Mouse (Mus musculus) hindbrain, embryonic 16.5 days (tissue): ENCODE results near the gene Rere. TPM values are rescaled to one million over a fixed set of nuclear protein-coding genes. Genes with fewer than 3 reads are reported as not detected.
"Not testable (repeated sequence)": the region's sequence is repeated elsewhere in the genome, so short reads cannot be mapped to it uniquely, and the experiment has no call there.

ENCODE experiments used
- ATAC-seq: fragments of 200-750 bp; cut with Nextera tagmentation; 2 replicates; pipeline ENCODE4 v1.8.0; 2017; ENCODE audit warnings: moderate TSS enrichment, moderate library complexity
- H3K27ac ChIP-seq: fragments of 300-500 bp; sonication (generic); 2 replicates; pipeline ENCODE4 v1.5.1; 2014; ENCODE audit warnings: low read depth, mild to moderate bottlenecking, control low read depth, low read length, moderate library complexity
- H3K27me3 ChIP-seq: fragments of 300-500 bp; sonication (generic); replicated peaks from 2 replicates; pipeline ENCODE4 v1.6.1; 2014; ENCODE audit warnings: low read length; ENCODE audit not compliant: control insufficient read depth, insufficient read depth
- H3K36me3 ChIP-seq: fragments of 300-500 bp; sonication (generic); 2 replicates; pipeline ENCODE4 v1.6.1; 2014; ENCODE audit warnings: mild to moderate bottlenecking, low read length, moderate library complexity, mixed read lengths; ENCODE audit not compliant: control insufficient read depth, insufficient read depth
- H3K4me1 ChIP-seq: fragments of 300-500 bp; sonication (generic); 2 replicates; pipeline ENCODE4 v1.6.1; 2014; ENCODE audit warnings: low read depth, low read length; ENCODE audit not compliant: control insufficient read depth, insufficient read depth
- H3K4me2 ChIP-seq: fragments of 300-500 bp; sonication (generic); 2 replicates; pipeline ENCODE4 v1.6.1; 2014; ENCODE audit warnings: mild to moderate bottlenecking, low read length, control low read depth, moderate library complexity
- H3K4me3 ChIP-seq: fragments of 300-500 bp; sonication (generic); 2 replicates; pipeline ENCODE4 v1.5.1; 2014; ENCODE audit warnings: mild to moderate bottlenecking, low read length, control low read depth, moderate library complexity
- H3K9ac ChIP-seq: fragments of 300-500 bp; sonication (generic); 2 replicates; pipeline ENCODE4 v1.6.1; 2014; ENCODE audit warnings: low read depth, mild to moderate bottlenecking, control low read depth, low read length, moderate library complexity
- H3K9me3 ChIP-seq: fragments of 300-500 bp; sonication (generic); 2 replicates; pipeline ENCODE4 v1.6.1; 2014; ENCODE audit warnings: mild to moderate bottlenecking, low read length, moderate library complexity; ENCODE audit not compliant: control insufficient read depth
- WGBS: fragments of 180-500 bp; shearing (Covaris S2); extraction: QIAGEN DNeasy Blood & Tissue Kit; methylation state at CpG from one replicate; pipeline ENCODE4 v1.1.7; 2014; 5-methylcytosine and 5-hydroxymethylcytosine counted together
- polyA plus RNA-seq: library from polyadenylated mRNA; unstranded; fragments of >200 nt; fragmentation: Nextera tagmentation; extraction: Ambion mirVana; gene quantifications from 2 replicates; pipeline ENCODE4 v1.2.1, GENCODE M21; 2015

Rere gene
- polyA plus RNA-seq, 1 experiment from 2014 or later, result 25.4 TPM

- Histone ChIP-seq H3K27ac (no peak overlapping the region), H3K9ac (no peak overlapping the region), H3K27me3 (no peaks in the 10 kb centered on the region), H3K4me1 (peaks cover 10% of the 10 kb centered on the region), H3K4me2 (no peak overlapping the region), H3K36me3 (no peaks in the 10 kb centered on the region), H3K9me3 (no peaks in the 10 kb centered on the region), H3K4me3 (no peak overlapping the region)
- no peak for ATAC-seq
- 80% methylated on average over 5 of the region's 5 CpGs for WGBS
Observed at GRCm38 (mm10) chr4:150275531-150275930, 5.9 kb upstream of the Rere start.

DNA sequence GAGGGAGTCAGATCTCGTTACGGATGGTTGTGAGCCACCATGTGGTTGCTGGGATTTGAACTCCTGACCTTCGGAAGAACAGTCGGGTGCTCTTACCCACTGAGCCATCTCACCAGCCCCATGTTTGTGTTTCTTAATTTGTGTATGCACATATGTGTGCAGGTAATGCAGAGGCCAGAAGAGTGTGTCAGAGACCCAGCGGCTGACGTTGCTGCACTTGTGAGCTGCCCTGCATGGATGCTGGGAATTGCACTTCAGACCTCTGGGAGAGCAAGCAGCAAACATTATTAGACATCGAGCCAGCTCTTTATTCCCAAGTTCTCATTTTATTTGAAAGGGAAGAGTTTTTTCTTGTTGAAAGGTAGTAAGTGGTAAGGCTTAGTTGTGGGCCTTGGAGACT is 2.1 kb upstream of the Rere start:
- H3K9me3 ChIP-seq, H3K4me1 ChIP-seq, H3K27ac ChIP-seq, H3K27me3 ChIP-seq, H3K4me2 ChIP-seq, H3K4me3 ChIP-seq, H3K36me3 ChIP-seq, H3K9ac ChIP-seq, ATAC-seq: not testable (repeated sequence)
- 84% methylated on average over 5 of the region's 7 CpGs for WGBS

DNA sequence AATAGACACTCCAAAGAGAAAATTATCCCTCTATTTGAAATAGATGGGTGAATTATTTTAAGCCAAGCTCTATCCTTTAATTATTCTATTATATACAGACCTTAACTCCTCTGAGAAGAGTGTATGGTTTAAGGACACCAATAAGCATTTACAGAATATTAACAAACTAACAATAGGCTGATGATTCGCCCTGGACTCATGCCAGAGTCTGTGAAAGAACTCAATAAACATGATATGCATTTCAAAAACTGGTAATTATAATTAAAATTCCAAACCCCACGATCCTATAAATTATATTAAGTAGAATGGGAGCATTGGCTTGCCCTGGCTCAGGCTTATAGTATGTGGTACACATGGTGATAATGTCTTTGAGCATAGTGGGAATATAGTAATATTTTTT is 1.4 kb upstream of the Rere start:
- WGBS, result 55% methylated on average over 2 of the region's 2 CpGs
- ATAC-seq, result no peak
- no peak overlapping the region for H3K4me3 ChIP-seq
- no peaks in the 10 kb centered on the region for H3K36me3 ChIP-seq
- peaks cover 8% of the 10 kb centered on the region for H3K4me1 ChIP-seq
- H3K9ac ChIP-seq, result no peak overlapping the region
- no peaks in the 10 kb centered on the region for H3K27me3 ChIP-seq
- no peak overlapping the region for H3K4me2 ChIP-seq
- no peak overlapping the region for H3K27ac ChIP-seq
- no peaks in the 10 kb centered on the region for H3K9me3 ChIP-seq

DNA sequence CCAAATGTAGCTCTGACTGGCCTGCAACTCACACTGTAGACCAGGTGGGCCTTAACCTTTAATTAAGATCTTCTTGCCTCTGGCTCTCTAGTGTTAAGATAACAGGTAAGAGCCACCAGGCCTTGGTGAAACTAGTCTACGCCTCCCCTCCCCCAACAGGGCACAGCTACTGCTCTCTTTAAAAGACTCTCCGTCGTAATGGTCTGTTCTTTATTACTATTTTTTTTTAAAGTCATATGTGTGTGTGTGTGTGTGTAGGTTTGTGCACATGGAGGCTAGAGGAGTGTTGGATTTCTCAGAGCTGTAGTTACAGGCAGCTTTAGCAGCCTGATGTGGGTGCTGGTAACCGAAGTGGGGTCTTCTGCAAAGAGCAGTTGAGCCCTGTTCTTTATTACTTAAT is 987 bp upstream of the Rere start:
- H3K27ac ChIP-seq, result peak overlapping the region; percentile 98
- H3K9ac ChIP-seq, result no peak overlapping the region
- peaks cover 8% of the 10 kb centered on the region for H3K4me1 ChIP-seq
- H3K27me3 ChIP-seq, result no peaks in the 10 kb centered on the region
- no peak for ATAC-seq
- WGBS, result 43% methylated on average over 4 of the region's 4 CpGs
- H3K4me3 ChIP-seq, result peak overlapping the region; percentile 90
- H3K4me2 ChIP-seq, result peak overlapping the region; percentile 73
- no peaks in the 10 kb centered on the region for H3K36me3 ChIP-seq
- H3K9me3 ChIP-seq, result no peaks in the 10 kb centered on the region

DNA sequence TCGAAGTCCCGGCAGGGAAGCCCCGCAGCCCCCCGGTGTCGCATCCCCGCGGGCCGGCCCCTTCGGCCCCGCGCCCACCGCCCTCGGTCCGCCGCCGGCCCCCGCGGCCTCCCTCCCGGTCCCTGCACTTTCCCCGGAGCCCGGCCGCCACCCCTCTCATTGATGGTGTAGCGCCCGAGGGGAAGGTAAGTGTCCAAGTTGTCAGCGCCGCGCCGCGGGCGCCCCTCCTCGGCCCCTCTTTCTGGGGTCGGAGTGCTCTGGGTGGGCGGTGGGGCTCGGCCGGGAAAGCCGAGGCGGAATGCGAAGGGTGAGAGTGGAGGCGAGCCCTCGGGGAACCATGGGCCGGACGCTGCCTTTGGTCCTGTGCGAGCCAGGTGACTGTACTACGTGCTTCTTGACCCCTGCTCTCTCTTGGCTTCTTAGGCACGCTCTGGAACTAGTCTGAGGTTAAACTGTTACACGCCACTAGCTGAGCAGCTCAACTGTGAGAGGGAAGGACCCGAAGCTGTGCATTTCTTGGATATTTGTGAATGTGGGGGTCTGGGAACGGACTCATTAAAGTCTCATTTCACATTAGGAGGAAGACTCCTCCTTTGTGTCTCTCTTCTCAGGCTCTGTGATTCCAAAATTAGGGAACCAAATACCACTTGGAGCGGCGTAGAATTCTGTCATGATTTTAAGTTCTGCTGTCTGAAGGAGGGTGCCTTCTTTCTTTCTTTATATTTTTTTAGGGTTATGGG is 615 bp downstream of the Rere start:
- H3K9me3 ChIP-seq, result no peaks in the 10 kb centered on the region
- H3K9ac ChIP-seq, result peak overlapping the region; percentile 100
- H3K27me3 ChIP-seq, result no peaks in the 10 kb centered on the region
- peak overlapping the region; percentile 90 for H3K4me3 ChIP-seq
- ATAC-seq, result peak; percentile 7
- H3K4me2 ChIP-seq, result peak overlapping the region; percentile 86
- H3K27ac ChIP-seq, result peak overlapping the region; percentile 94
- under 1% methylated on average over 46 of the region's 50 CpGs for WGBS
- H3K36me3 ChIP-seq, result no peaks in the 10 kb centered on the region
- H3K4me1 ChIP-seq, result peaks cover 8% of the 10 kb centered on the region

DNA sequence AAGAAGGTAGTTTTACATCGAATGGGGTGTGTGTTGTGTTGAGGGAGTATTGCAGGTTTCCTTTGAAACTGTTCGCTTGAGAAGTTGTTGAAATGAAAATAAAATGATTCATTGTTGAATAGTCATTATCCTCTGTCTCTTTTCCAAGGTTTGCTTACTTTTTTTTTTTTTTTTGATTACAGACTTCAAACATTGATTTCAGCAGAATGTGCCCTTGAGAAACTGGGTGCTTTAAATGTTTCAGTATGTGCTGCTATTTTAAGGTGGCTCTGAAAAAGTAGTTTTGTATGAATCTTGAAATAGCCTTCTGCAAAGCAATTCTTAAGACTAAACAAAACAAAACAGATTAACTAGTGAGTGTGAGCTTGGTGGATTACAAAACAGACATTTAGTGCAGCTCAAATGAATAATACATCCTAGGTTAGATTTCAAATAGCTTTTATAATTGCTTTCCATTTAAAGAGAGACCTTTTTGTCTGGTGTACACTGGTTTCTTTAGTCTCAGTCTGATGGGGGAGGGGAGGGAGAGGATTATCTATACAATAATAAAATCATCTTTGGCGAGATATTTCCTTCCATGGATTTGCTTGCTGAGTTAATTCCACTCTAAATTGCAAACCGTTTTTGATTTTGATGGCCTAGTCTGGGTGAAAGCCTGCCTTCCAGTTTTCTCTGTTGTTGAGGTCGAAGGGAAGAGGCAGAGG is 1.3 kb downstream of the Rere start:
- no peaks in the 10 kb centered on the region for H3K9me3 ChIP-seq
- H3K4me3 ChIP-seq, result peak overlapping the region; percentile 90
- peak overlapping the region; percentile 94 for H3K27ac ChIP-seq
- no peak for ATAC-seq
- H3K4me2 ChIP-seq, result peak overlapping the region; percentile 86
- H3K9ac ChIP-seq, result peak overlapping the region; percentile 100
- 4% methylated on average over 5 of the region's 5 CpGs for WGBS
- H3K27me3 ChIP-seq, result no peaks in the 10 kb centered on the region
- H3K36me3 ChIP-seq, result no peaks in the 10 kb centered on the region
- peaks cover 8% of the 10 kb centered on the region for H3K4me1 ChIP-seq

DNA sequence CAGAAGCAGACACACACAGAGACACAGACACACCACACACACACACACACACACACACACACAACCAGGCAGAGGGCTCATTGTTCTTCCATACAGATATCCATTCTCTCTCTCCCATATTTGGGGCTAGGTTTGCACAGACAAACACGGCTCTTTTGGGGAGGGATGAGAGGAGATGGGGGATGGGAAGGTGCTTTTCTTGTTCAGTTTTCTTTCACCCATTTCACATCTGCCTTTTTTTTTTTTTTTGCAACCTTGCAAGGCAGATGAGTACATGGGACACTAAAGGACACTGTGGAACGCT is 1.8 kb downstream of the Rere start:
- ATAC-seq, result no peak
- WGBS, result 2% methylated on average over 2 of the region's 2 CpGs

GRCm38 (mm10) chr4:150283993-150284392 is 2.5 kb downstream of the Rere start:
- peaks cover 12% of the 10 kb centered on the region for H3K4me1 ChIP-seq
- 2% methylated on average over 6 of the region's 6 CpGs for WGBS
- H3K36me3 ChIP-seq, result no peaks in the 10 kb centered on the region
- peak overlapping the region; percentile 61 for H3K9ac ChIP-seq
- no peaks in the 10 kb centered on the region for H3K9me3 ChIP-seq
- H3K27ac ChIP-seq, result peak overlapping the region; percentile 79
- no peaks in the 10 kb centered on the region for H3K27me3 ChIP-seq
- peak overlapping the region; percentile 86 for H3K4me2 ChIP-seq
- peak overlapping the region; percentile 90 for H3K4me3 ChIP-seq
- ATAC-seq, result no peak

More for the DNA sequence above, 1.8 kb downstream of the Rere start:
- H3K9ac ChIP-seq, result peak overlapping the region; percentile 61
- H3K4me1 ChIP-seq, result peaks cover 9% of the 10 kb centered on the region
- no peaks in the 10 kb centered on the region for H3K27me3 ChIP-seq
- H3K9me3 ChIP-seq, result no peaks in the 10 kb centered on the region
- peak overlapping the region; percentile 79 for H3K27ac ChIP-seq
- H3K36me3 ChIP-seq, result no peaks in the 10 kb centered on the region
- peak overlapping the region; percentile 90 for H3K4me3 ChIP-seq
- H3K4me2 ChIP-seq, result peak overlapping the region; percentile 86

- H3K27ac ChIP-seq, result no peak overlapping the region
- H3K27me3 ChIP-seq, result no peaks in the 10 kb centered on the region
- H3K4me1 ChIP-seq, result peaks cover 11% of the 10 kb centered on the region
- WGBS, result 91% methylated on average over 8 of the region's 8 CpGs
- no peaks in the 10 kb centered on the region for H3K9me3 ChIP-seq
- 0 out of 2 replicates have a peak, but pooled peaks cover 3% of the 10 kb centered on the region for H3K36me3 ChIP-seq
- H3K4me3 ChIP-seq, result no peak overlapping the region
- H3K9ac ChIP-seq, result no peak overlapping the region
- no peak overlapping the region for H3K4me2 ChIP-seq
- no peak for ATAC-seq
Observed at GRCm38 (mm10) chr4:150286980-150287379, 5.5 kb downstream of the Rere start.
